Mouse (Mus musculus) heart, postnatal 0 days (tissue): ENCODE measurements around the gene Rgs9.

Source experiments
- CTCF ChIP-seq: IDR thresholded peaks from 2 replicates; pipeline ENCODE4 v1.5.1; 2016; ENCODE audit warnings: antibody characterized with exemption, control low read depth, low read depth
- EP300 ChIP-seq: IDR thresholded peaks from 2 replicates; pipeline ENCODE4 v1.6.1; 2016; ENCODE audit warnings: antibody characterized with exemption, low read depth

GRCm38 (mm10) chr11:109269283-109269661 is 28.7 kb downstream of the Rgs9 start:
- TF ChIP-seq CTCF, result no peak
- no peak for TF ChIP-seq EP300
